In the genomic region with DNA sequence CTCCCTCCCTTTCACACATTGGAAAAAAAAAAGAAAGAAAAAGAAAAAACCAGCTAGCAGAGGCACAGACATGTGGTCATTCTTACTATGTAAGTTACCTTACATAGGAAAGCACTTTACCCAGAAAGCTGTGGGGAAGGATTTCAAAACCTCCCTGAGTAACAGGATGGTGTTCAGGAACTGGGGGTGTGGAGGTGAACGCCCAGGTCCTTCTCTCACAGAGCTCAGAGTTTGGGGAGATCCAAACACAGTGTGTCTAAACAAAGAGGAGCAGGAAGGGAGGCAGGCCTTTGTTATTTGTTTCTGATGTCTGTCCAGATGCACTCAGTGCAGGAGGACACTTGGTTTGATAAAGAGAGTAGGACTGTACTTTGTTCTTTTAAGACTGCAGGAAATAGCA, we compare ENCODE assay signal across 14 mouse cellular contexts. TPM values are rescaled to one million over a fixed set of nuclear protein-coding genes. Genes with fewer than 3 reads are reported as not detected.
DNase-seq lines count a peak whose midpoint lies in the region; ATAC-seq and TF ChIP-seq lines count a peak whose summit lies in the region.
"Had no signal": no experiment of that assay in that cellular context is flagged by ENCODE, and none has a peak within 500 bp of the region (broad histone marks: within the 10 kb centered on the region; RNA-seq: fewer than 3 reads in every experiment).

No protein-coding gene starts in this region.

- H3K9ac ChIP-seq in CH12.LX (ENCODE audit: insufficient read depth, low read depth): no peak overlapping the region
- peak overlapping the region; percentile 18; the same call in 1 of the 2 replicates for H3K9ac ChIP-seq in heart, embryonic 12.5 days
- H3K9ac ChIP-seq: intestine, embryonic 15.5 days; limb, embryonic 13.5 days; neural tube, embryonic 12.5 days; stomach, embryonic 15.5 days had no signal

- H3K4me2 ChIP-seq in CH12.LX (ENCODE audit: insufficient read depth, low read depth, poor library complexity, severe bottlenecking): no peak overlapping the region
- H3K4me2 ChIP-seq in heart, embryonic 12.5 days: peak overlapping the region; percentile 4; the same call in 1 of the 2 replicates
- H3K4me2 ChIP-seq: intestine, embryonic 15.5 days; limb, embryonic 13.5 days; neural tube, embryonic 12.5 days; stomach, embryonic 15.5 days had no signal

- no peak for TF ChIP-seq CTCF in cerebellum, adult 2 months (IDR thresholded peaks at IDR 0.05; ENCODE audit: borderline replicate concordance, insufficient read depth, low read depth, low read length)
- no peak for TF ChIP-seq CTCF in CH12.LX (conservative IDR thresholded peaks at IDR 0.05 in 1 of 2, IDR thresholded peaks at IDR 0.05 in 1 of 2; ENCODE audit: low read depth in 2 of 2, low read length in 2 of 2)
- no peak for TF ChIP-seq CTCF in kidney, adult 2 months (conservative IDR thresholded peaks at IDR 0.05; ENCODE audit: insufficient read depth, insufficient read length, low read depth, low read length)

- WGBS in cerebellum, adult 2 months: 63% methylated on average over 1 of the region's 1 CpGs
- WGBS in heart, embryonic 12.5 days: 44% methylated on average over 1 of the region's 1 CpGs
- 53% methylated on average over 1 of the region's 1 CpGs for WGBS in kidney, adult 2 months

- H3K4me1 ChIP-seq in cerebellum, adult 2 months (ENCODE audit: control insufficient read depth, insufficient read depth, low read length): peaks cover 9% of the 10 kb centered on the region; the same call in 1 of the 2 replicates
- H3K4me1 ChIP-seq in CH12.LX (ENCODE audit: control insufficient read depth in 1 of 2, insufficient read depth in 2 of 2): peaks cover 6 to 30% of the 10 kb centered on the region in 2 experiments
- H3K4me1 ChIP-seq in heart, embryonic 12.5 days (replicated peaks): peaks cover 54% of the 10 kb centered on the region
- no peaks in the 10 kb centered on the region for H3K4me1 ChIP-seq in kidney, adult 2 months (ENCODE audit: control insufficient read depth, insufficient read depth, low read length)
- H3K4me1 ChIP-seq: neural tube, embryonic 12.5 days had no signal

- no peaks in the 10 kb centered on the region for H3K27me3 ChIP-seq in cerebellum, adult 2 months (ENCODE audit: control insufficient read depth, insufficient read depth, low read length)
- no peaks in the 10 kb centered on the region for H3K27me3 ChIP-seq in CH12.LX (replicated peaks)
- H3K27me3 ChIP-seq in heart, embryonic 12.5 days (replicated peaks): no peaks in the 10 kb centered on the region
- no peaks in the 10 kb centered on the region for H3K27me3 ChIP-seq in kidney, adult 2 months (replicated peaks; ENCODE audit: control insufficient read depth, insufficient read depth, low read length)
- H3K27me3 ChIP-seq: intestine, embryonic 15.5 days; limb, embryonic 13.5 days; neural tube, embryonic 12.5 days; stomach, embryonic 15.5 days had no signal

- TF ChIP-seq RAD21 in CH12.LX (IDR thresholded peaks at IDR 0.05; ENCODE audit: low read depth, low read length): no peak

- in situ Hi-C loops in CH12.LX (cut with MboI; ENCODE audit: low pct_ligation_motif_present, low pct_unique_long_range_greater_than_20kb, low sequenced_read_pairs): no loop called here

- H3K36me3 ChIP-seq in CH12.LX (replicated peaks in 1 of 2; ENCODE audit: control insufficient read depth in 1 of 2, insufficient read depth in 1 of 2, low read length in 1 of 2): peaks cover 2 to 22% of the 10 kb centered on the region in 2 experiments
- H3K36me3 ChIP-seq in heart, embryonic 12.5 days: peaks cover 15% of the 10 kb centered on the region
- 0 out of 2 replicates have a peak, but pooled peaks cover 1% of the 10 kb centered on the region for H3K36me3 ChIP-seq in kidney, adult 2 months (ENCODE audit: control insufficient read depth, insufficient read depth, low read length)
- H3K36me3 ChIP-seq: intestine, embryonic 15.5 days; neural tube, embryonic 12.5 days; stomach, embryonic 15.5 days had no signal

- H3K9me3 ChIP-seq in CH12.LX (replicated peaks; ENCODE audit: low read length): no peaks in the 10 kb centered on the region
- H3K9me3 ChIP-seq in heart, embryonic 12.5 days (replicated peaks): no peaks in the 10 kb centered on the region
- H3K9me3 ChIP-seq: intestine, embryonic 15.5 days; limb, embryonic 13.5 days; neural tube, embryonic 12.5 days; stomach, embryonic 15.5 days had no signal

- no peaks in the 10 kb centered on the region for H3K79me2 ChIP-seq in CH12.LX (replicated peaks; ENCODE audit: control insufficient read depth, extremely low read depth, insufficient read depth, poor library complexity, severe bottlenecking)

- H3K4me3 ChIP-seq in cerebellum, adult 2 months (replicated peaks; ENCODE audit: insufficient read depth, low read depth, low read length): no peak overlapping the region
- H3K4me3 ChIP-seq in CH12.LX (replicated peaks in 1 of 3; ENCODE audit: low read depth in 2 of 3, low read length in 2 of 3, poor library complexity in 1 of 3): no peak overlapping the region
- H3K4me3 ChIP-seq in heart, embryonic 12.5 days: no peak overlapping the region
- no peak overlapping the region for H3K4me3 ChIP-seq in kidney, adult 2 months (ENCODE audit: insufficient read depth, low read depth, low read length)
- H3K4me3 ChIP-seq: intestine, embryonic 15.5 days; limb, embryonic 13.5 days; neural tube, embryonic 12.5 days; stomach, embryonic 15.5 days had no signal

- H3K27ac ChIP-seq in cerebellum, adult 2 months (ENCODE audit: insufficient read depth, low read length): no peak overlapping the region
- no peak overlapping the region for H3K27ac ChIP-seq in CH12.LX (ENCODE audit: insufficient read depth, low read depth)
- H3K27ac ChIP-seq in heart, embryonic 12.5 days (ENCODE audit: poor library complexity, severe bottlenecking): peak overlapping the region; percentile 60
- no peak overlapping the region for H3K27ac ChIP-seq in kidney, adult 2 months (ENCODE audit: insufficient read depth, low read depth, low read length)
- H3K27ac ChIP-seq: intestine, embryonic 15.5 days; limb, embryonic 13.5 days; neural tube, embryonic 12.5 days; stomach, embryonic 15.5 days had no signal

- peak; percentile 0 for DNase-seq in cerebellum, adult 9-10 months
- DNase-seq in cerebellum, adult 2 months: no peak
- DNase-seq in CH12.LX (ENCODE audit: extremely low read depth): no peak
- peak; percentile 80 for DNase-seq in lung, postnatal 36 days
- DNase-seq in urinary bladder, postnatal 10 days (ENCODE audit: low spot score): no peak
- DNase-seq in kidney, adult 2 months: no peak
- DNase-seq: adrenal gland, adult 8-10 months; kidney, postnatal 36 days had no signal

- dilution Hi-C loops in CH12.LX (cut with MboI; ENCODE audit: extremely low pct_ligation_motif_present, extremely low pct_unique_long_range_greater_than_20kb, low sequenced_read_pairs): no loop called here

- ATAC-seq in heart, embryonic 12.5 days (ENCODE audit: insufficient number of reproducible peaks, low FRiP score): peak; percentile 3; the same call in 1 of the 2 replicates
- no peak for ATAC-seq in activated CD4-positive, CD25-positive, alpha-beta regulatory T cell, adult 4 months
- ATAC-seq: intestine, embryonic 15.5 days had no signal

- TF ChIP-seq EP300 in CH12.LX (IDR thresholded peaks at IDR 0.05; ENCODE audit: low read length): no peak

- TF ChIP-seq POLR2A in cerebellum, adult 2 months (IDR thresholded peaks at IDR 0.05; ENCODE audit: borderline replicate concordance, insufficient read depth, low read length): no peak
- no peak for TF ChIP-seq POLR2A in CH12.LX (IDR thresholded peaks at IDR 0.05; ENCODE audit: low read depth, low read length)
- TF ChIP-seq POLR2A in kidney, adult 2 months (IDR thresholded peaks at IDR 0.05; ENCODE audit: low read depth, low read length): no peak

TF ChIP-seq in CH12.LX, 34 proteins besides CTCF, POLR2A, EP300 and RAD21:
- TF ChIP-seq ZKSCAN1 (IDR thresholded peaks at IDR 0.05; ENCODE audit: borderline replicate concordance, low read depth, low read length) (peak; percentile 5; the same call in 1 of the 2 replicates), PAX5 (IDR thresholded peaks at IDR 0.05; ENCODE audit: low read length) (no peak), NELFE (IDR thresholded peaks at IDR 0.05; ENCODE audit: low read depth, low read length) (no peak), MAZ (IDR thresholded peaks at IDR 0.05; ENCODE audit: low read depth, low read length) (no peak)
TF ChIP-seq in CH12.LX: peak in this region for 1.

RNA-seq across cellular contexts. Expression of a gene that starts 5.6 kb away (rescaled TPM):
- 29.5 and 29.7 TPM in 2 replicates for polyA plus RNA-seq in cerebellum, adult 2 months (2012; rRNA removed)
- total RNA-seq in CH12.LX (2012; rRNA removed): 8.6 and 9.3 TPM in 2 replicates
- 11.6 and 12.6 TPM in 2 replicates for total RNA-seq in CH12.LX (2014; rRNA removed)
- 5.7 and 7.0 TPM in 2 replicates for polyA plus RNA-seq in CH12.LX (2012; ENCODE audit: insufficient read length, low read depth)
- polyA plus RNA-seq in heart, embryonic 12.5 days (2016; fragmentation: Nextera tagmentation; extraction: Ambion mirVana): 14.4 and 16.8 TPM in 2 replicates
- polyA plus RNA-seq in activated CD4-positive, CD25-positive, alpha-beta regulatory T cell, adult 4 months (2017; shearing (Covaris generic)): 10 to 100 TPM; 27.2 to 28.1 TPM
- 12.9 and 15.3 TPM in 2 replicates for polyA plus RNA-seq in kidney, adult 2 months (2012; rRNA removed)

Comparison
In these comparisons a context has a peak if more than half of its experiments do, and no peak if none do; other contexts are left out.
1. DNase-seq: peak in cerebellum, adult 9-10 months (single experiment) and lung, postnatal 36 days (single experiment); none in cerebellum, adult 2 months (0 of 2), CH12.LX (single experiment), urinary bladder, postnatal 10 days (single experiment) and kidney, adult 2 months (single experiment).